Mouse (Mus musculus): ENCODE data around the gene Dscaml1.

GRCm38 (mm10) chr9:45546902-45547578 lies 120.6 kb downstream of the Dscaml1 start:
- TF ChIP-seq CTCF (IDR thresholded peaks at IDR 0.05; ENCODE audit: control insufficient read depth, insufficient read depth, low read length) (no peak), POLR2A (IDR thresholded peaks at IDR 0.05; ENCODE audit: borderline replicate concordance, control insufficient read depth, low read depth, low read length) (no peak)
